Mouse (Mus musculus): Measurements from ENCODE around the gene Arl14ep.
"Not testable (repeated sequence)": the region's sequence is repeated elsewhere in the genome, so short reads cannot be mapped to it uniquely, and the experiment has no call there.

The Arl14ep gene

GRCm38 (mm10) chr2:106973959-106974639 lies at the start of gene Arl14ep:
Gene Arl14ep (minus strand): TSS chr2:106974424.
- DNase-seq: peak; percentile 79

- DNase-seq: no peak
Observed at GRCm38 (mm10) chr2:107022713-107023112, 48.5 kb upstream of the Arl14ep start.

DNA sequence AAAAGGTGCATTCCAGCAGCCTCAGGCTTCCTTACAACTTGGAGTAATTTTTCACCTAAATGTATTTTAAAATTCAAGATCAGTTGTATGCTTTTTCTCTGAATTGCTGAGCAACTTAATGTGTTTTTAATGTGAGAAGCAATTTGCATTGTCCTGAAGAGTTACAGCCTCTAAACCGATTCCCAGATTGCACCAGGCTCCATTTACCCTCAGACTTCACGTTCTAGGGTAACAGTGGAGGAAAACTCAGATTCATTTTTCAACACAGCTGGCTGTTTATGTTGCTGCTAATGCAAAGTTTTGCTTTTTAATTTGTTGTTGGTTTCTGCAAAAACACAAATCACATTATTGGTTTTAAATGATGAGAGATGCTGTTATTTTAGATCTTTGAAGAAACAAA lies 45.1 kb upstream of the Arl14ep start:
- DNase-seq: no peak

GRCm38 (mm10) chr2:107013161-107013560 lies 38.9 kb upstream of the Arl14ep start:
- no peak for DNase-seq

DNA sequence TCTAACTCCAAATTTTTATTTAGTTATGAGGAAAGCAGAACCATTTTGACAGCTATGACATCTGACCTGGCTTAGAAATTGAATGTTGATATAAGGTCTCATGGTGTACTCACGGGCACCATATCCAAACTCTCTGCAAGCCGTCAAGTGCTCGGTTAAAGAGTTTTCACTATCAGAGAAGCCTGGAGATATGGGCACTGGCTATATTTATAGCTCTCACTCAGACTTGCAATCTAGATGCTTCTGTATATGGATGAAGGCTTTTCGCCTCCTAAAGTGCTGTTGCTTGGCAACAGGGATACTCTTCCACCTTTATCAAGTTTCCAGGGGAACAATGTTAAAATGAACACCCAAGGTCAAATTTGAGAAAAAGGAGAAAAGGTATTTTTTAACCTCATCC lies 38.1 kb upstream of the Arl14ep start:
- no peak for DNase-seq

DNA sequence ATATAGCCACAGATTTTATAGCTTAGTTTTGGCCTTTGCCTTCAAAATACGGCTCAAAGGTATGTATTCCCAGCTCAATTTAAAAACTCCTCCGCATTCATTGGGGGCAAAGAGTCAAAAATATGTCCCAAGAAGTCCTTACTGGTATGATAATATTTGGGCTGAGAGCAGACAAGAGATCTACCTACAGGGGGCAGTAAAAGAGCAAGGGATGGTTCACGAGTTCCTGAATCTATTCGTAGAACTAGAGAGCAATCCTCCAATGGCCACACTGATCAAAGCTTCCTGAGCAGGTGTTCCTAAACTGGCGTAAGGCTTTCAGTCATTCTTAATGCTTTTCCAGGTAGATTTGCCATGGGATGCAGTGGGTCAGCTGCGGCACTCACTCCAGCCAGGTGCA lies 35.9 kb upstream of the Arl14ep start:
- DNase-seq: no peak

GRCm38 (mm10) chr2:107006378-107006777 lies 32.2 kb upstream of the Arl14ep start:
- DNase-seq: no peak

- not testable (repeated sequence) for DNase-seq
Observed at GRCm38 (mm10) chr2:107005876-107006275, 31.7 kb upstream of the Arl14ep start.

GRCm38 (mm10) chr2:106991261-106991660 lies 17.0 kb upstream of the Arl14ep start:
- DNase-seq: no peak

GRCm38 (mm10) chr2:106984945-106985344 lies 10.7 kb upstream of the Arl14ep start:
- DNase-seq: no peak

GRCm38 (mm10) chr2:106982503-106982902 lies 8.3 kb upstream of the Arl14ep start:
- no peak for DNase-seq

GRCm38 (mm10) chr2:106976472-106976871 lies 2.2 kb upstream of the Arl14ep start:
- no peak for DNase-seq

DNA sequence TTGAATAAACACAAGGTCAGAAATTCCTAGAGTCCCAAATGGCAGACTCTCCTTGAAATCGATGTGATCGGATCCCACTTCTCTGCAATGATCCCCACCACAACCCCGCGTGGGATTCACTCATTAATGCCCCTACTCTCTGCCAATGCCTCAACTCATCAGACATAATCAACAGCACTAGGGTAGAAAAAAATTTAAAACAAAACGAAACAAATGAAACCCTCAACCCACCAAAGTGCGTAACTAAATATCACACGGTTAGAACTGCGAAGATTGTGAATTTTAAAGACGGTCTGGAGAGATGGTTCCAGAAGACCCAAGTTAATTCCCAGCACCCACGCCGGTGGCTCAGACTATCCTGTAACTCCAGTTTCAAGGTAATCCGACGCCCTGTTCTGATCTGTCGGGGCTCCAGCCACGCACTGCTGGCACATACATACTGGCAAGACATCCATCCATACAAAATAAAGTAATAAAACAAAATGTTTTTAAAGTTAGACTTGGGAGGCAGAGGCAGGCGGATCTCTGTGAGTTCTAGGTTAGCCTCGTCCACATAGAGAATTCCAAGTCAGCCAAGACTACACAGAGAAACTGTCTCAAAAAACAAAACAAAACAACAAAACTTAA lies 779 bp downstream of the Arl14ep start:
- DNase-seq: no peak

GRCm38 (mm10) chr2:106972851-106973250 lies 1.4 kb downstream of the Arl14ep start:
- no peak for DNase-seq

GRCm38 (mm10) chr2:106970971-106971370 lies 3.3 kb downstream of the Arl14ep start:
- no peak for DNase-seq

GRCm38 (mm10) chr2:106968320-106968719 lies 5.9 kb downstream of the Arl14ep start:
- peak; percentile 63 for DNase-seq

DNA sequence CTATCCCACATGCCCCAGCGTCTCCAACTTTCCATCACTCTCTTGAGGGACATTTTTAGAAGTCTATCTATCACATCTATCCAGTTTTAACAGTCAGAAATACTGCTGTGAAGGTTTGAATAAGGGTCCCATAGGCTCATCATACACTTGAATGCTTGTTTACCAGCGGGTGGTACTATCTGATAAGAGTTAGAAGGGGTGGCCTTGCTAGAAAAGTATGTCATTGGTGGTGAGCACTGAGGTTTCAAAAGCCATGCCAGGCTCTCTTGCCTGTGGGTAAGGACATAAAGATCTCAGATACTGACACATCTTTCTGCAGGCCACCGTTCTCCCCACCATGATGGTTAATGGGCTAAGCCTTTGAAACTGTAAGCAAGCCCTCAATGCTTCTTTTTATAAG lies 10.7 kb downstream of the Arl14ep start:
- DNase-seq: no peak

GRCm38 (mm10) chr2:106961650-106962049 lies 12.6 kb downstream of the Arl14ep start:
- no peak for DNase-seq

- no peak for DNase-seq
Observed at GRCm38 (mm10) chr2:106961066-106961465, 13.2 kb downstream of the Arl14ep start.

DNA sequence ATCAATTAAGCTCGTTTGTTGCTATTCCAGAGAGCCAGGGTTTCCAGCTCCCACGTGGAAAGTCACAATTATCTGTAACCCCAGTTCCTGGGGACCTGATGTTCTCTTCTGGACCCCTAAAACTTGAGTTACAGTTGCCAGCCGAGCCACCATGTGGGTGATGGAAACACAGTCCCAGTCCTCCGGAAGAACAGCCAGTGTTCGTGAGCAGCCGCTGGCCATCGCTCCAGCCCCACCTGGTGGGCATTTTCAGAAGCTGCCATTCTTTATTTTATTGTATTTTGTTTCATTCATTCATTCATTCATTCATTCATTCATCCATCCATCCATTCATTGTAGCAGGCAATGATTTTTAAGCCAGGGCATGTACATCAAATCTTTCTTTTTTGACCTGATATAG lies 14.0 kb downstream of the Arl14ep start:
- DNase-seq: peak; percentile 45

DNA sequence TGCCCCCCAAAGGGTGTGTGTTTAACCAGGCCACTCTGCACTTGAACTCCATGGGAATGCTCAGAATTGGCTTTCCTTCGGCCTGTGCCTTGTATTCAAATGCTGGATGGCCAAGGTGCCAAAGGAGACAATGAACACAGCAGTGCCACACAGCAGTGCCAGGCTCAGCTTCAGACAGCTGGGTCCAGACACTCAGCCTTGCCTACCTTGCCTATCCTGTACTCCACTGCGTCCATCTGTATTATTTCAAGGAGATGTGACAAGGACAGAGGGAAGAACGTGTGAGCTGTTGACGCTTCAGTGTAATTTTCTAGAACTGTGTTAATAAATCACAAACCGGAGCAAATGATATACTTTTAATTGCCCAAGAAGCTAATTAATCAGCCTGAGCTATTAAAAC lies 14.8 kb downstream of the Arl14ep start:
- DNase-seq: no peak

GRCm38 (mm10) chr2:106958916-106959315 lies 15.3 kb downstream of the Arl14ep start:
- DNase-seq: no peak

GRCm38 (mm10) chr2:106956146-106956545 lies 18.1 kb downstream of the Arl14ep start:
- no peak for DNase-seq

- DNase-seq: no peak
Observed at GRCm38 (mm10) chr2:106955621-106956020, 18.6 kb downstream of the Arl14ep start.

GRCm38 (mm10) chr2:106954975-106955374 lies 19.2 kb downstream of the Arl14ep start:
- no peak for DNase-seq
